Mouse (Mus musculus) megakaryocyte, adult 5-6 weeks (primary cell): ENCODE data around the gene Hoxb2. TPM values are rescaled to one million over a fixed set of nuclear protein-coding genes. Genes with fewer than 3 reads are reported as not detected.

ENCODE experiments used
- ATAC-seq: 2 replicates; pipeline ENCODE4 v1.8.0; 2016; ENCODE audit warnings: mild to moderate bottlenecking, inconsistent platforms; ENCODE audit not compliant: poor library complexity, severe bottlenecking
- total RNA-seq, 2 experiments: library from RNA; stranded (forward) in 1 of 2; stranded (reverse) in 1 of 2; fragments of 153-499, 151-499 nt in 1 of 2; fragments of 221-1000, 200-1000 nt in 1 of 2; gene quantifications; 2 replicates each; pipeline versions ENCODE4 v1.2.3 to v1.2.4; 2015 to 2017

Hoxb2 gene
- total RNA-seq, 2 experiments from 2014 or later: not detected

GRCm38 (mm10) chr11:96333241-96334001 lies 16.9 kb upstream of the Hoxb2 start:
- ATAC-seq: no peak

- ATAC-seq: no peak
These were observed 16.3 kb upstream of the Hoxb2 start for GRCm38 (mm10) chr11:96334002-96334364.

GRCm38 (mm10) chr11:96334998-96335397 lies 15.3 kb upstream of the Hoxb2 start:
- ATAC-seq: no peak

GRCm38 (mm10) chr11:96336597-96336996 lies 13.7 kb upstream of the Hoxb2 start:
- no peak for ATAC-seq

- no peak for ATAC-seq
These were observed 13.3 kb upstream of the Hoxb2 start for GRCm38 (mm10) chr11:96337026-96337425.

GRCm38 (mm10) chr11:96338957-96339855 lies 11.1 kb upstream of the Hoxb2 start:
- ATAC-seq: no peak

- ATAC-seq: no peak
These were observed 9.5 kb upstream of the Hoxb2 start for GRCm38 (mm10) chr11:96340698-96341365.

- no peak for ATAC-seq
These were observed 8.4 kb upstream of the Hoxb2 start for GRCm38 (mm10) chr11:96341701-96342575.

GRCm38 (mm10) chr11:96342576-96342930 lies 7.8 kb upstream of the Hoxb2 start:
- no peak for ATAC-seq

GRCm38 (mm10) chr11:96343206-96343745 lies 7.0 kb upstream of the Hoxb2 start:
- no peak for ATAC-seq

GRCm38 (mm10) chr11:96344061-96344877 lies 6.1 kb upstream of the Hoxb2 start:
- ATAC-seq: no peak

- no peak for ATAC-seq
These were observed 5.5 kb upstream of the Hoxb2 start for GRCm38 (mm10) chr11:96344878-96345159.

GRCm38 (mm10) chr11:96345220-96345892 lies 5.0 kb upstream of the Hoxb2 start:
- no peak for ATAC-seq

GRCm38 (mm10) chr11:96345893-96346806 lies 4.2 kb upstream of the Hoxb2 start:
- no peak for ATAC-seq

GRCm38 (mm10) chr11:96346916-96347520 lies 3.3 kb upstream of the Hoxb2 start:
- ATAC-seq: no peak

GRCm38 (mm10) chr11:96347717-96348116 lies 2.6 kb upstream of the Hoxb2 start:
- no peak for ATAC-seq

GRCm38 (mm10) chr11:96348141-96348928 lies 2.0 kb upstream of the Hoxb2 start:
- ATAC-seq: no peak
